Mouse (Mus musculus) small intestine, adult 2 months (tissue): ENCODE measurements around the gene Cdipt.

Source experiments
- CTCF ChIP-seq: fragments of 200-500 bp; IDR thresholded peaks from 2 replicates; pipeline ENCODE4 v1.5.1; 2012; ENCODE audit warnings: low read depth, mild to moderate bottlenecking, control low read depth, inconsistent platforms, low read length, moderate library complexity, mixed read lengths; ENCODE audit not compliant: insufficient replicate concordance, insufficient read length; ENCODE audit errors: extremely low read depth
- POLR2A ChIP-seq: fragments of 200-500 bp; IDR thresholded peaks from 2 replicates; pipeline ENCODE4 v1.6.1; 2012; ENCODE audit warnings: low read depth, mild to moderate bottlenecking, control low read depth, inconsistent platforms, low read length, moderate library complexity

- TF ChIP-seq CTCF: no peak
- TF ChIP-seq POLR2A: no peak
Measured at GRCm38 (mm10) chr7:127023272-127023691, 47.6 kb downstream of the Cdipt start.
